Mouse (Mus musculus) stomach, postnatal 0 days (tissue): ENCODE data around the gene Tssk6. TPM values are rescaled to one million over a fixed set of nuclear protein-coding genes. Genes with fewer than 3 reads are reported as not detected.

Experiments
- ATAC-seq: fragments of 200-750 bp; cut with Nextera tagmentation; 2 replicates; pipeline ENCODE4 v1.8.0; 2017; ENCODE audit not compliant: low FRiP score, low TSS enrichment
- DNase-seq: peaks from one replicate; pipeline ENCODE4 v3.0.0-alpha.2; 2016; ENCODE audit warnings: low spot score
- H3K27ac ChIP-seq: fragments of 300-500 bp; sonication (generic); replicated peaks from 2 replicates; pipeline ENCODE4 v1.5.1; 2014; ENCODE audit warnings: mild to moderate bottlenecking, control low read depth
- H3K27me3 ChIP-seq: fragments of 300-500 bp; sonication (generic); 2 replicates; pipeline ENCODE4 v1.6.1; 2014; ENCODE audit warnings: low read length; ENCODE audit not compliant: control insufficient read depth, insufficient read depth
- H3K36me3 ChIP-seq: fragments of 300-500 bp; sonication (generic); 2 replicates; pipeline ENCODE4 v1.6.1; 2014; ENCODE audit warnings: low read length, mixed read lengths; ENCODE audit not compliant: control insufficient read depth, insufficient read depth
- H3K4me1 ChIP-seq: fragments of 300-500 bp; sonication (generic); replicated peaks from 2 replicates; pipeline ENCODE4 v1.6.1; 2014; ENCODE audit warnings: antibody characterized with exemption; ENCODE audit not compliant: control insufficient read depth, insufficient read depth
- H3K4me2 ChIP-seq: fragments of 300-500 bp; sonication (generic); replicated peaks from 2 replicates; pipeline ENCODE4 v1.6.1; 2014; ENCODE audit warnings: low read depth, mild to moderate bottlenecking, control low read depth, moderate library complexity
- H3K4me3 ChIP-seq: fragments of 300-500 bp; sonication (generic); 2 replicates; pipeline ENCODE4 v1.5.1; 2014; ENCODE audit warnings: low read depth, low read length, control low read depth
- H3K9ac ChIP-seq: fragments of 300-500 bp; sonication (generic); 2 replicates; pipeline ENCODE4 v1.6.1; 2014; ENCODE audit warnings: mild to moderate bottlenecking, low read length, control low read depth, mixed read lengths
- H3K9me3 ChIP-seq: fragments of 300-500 bp; sonication (generic); 2 replicates; pipeline ENCODE4 v1.6.1; 2016; ENCODE audit warnings: low read length; ENCODE audit not compliant: control insufficient read depth
- CTCF ChIP-seq: IDR thresholded peaks from 2 replicates; pipeline ENCODE4 v1.5.1; 2016; ENCODE audit warnings: antibody characterized with exemption, low read depth, mild to moderate bottlenecking, moderate library complexity
- EP300 ChIP-seq: optimal IDR thresholded peaks from 2 replicates; pipeline ENCODE3; 2016; ENCODE audit warnings: antibody characterized with exemption
- WGBS: fragments of 180-500 bp; shearing (Covaris S2); extraction: QIAGEN DNeasy Blood & Tissue Kit; methylation state at CpG from one replicate; pipeline ENCODE4 v1.1.7; 2014; 5-methylcytosine and 5-hydroxymethylcytosine counted together
- polyA plus RNA-seq: library from polyadenylated mRNA; unstranded; fragments of >200 nt; fragmentation: Nextera tagmentation; extraction: Ambion mirVana; gene quantifications from 2 replicates; pipeline ENCODE4 v1.2.1, GENCODE M21; 2015

Tssk6 gene
- polyA plus RNA-seq, 1 experiment from 2014 or later = 2.7 TPM

- Histone ChIP-seq H3K4me1 (no peaks in the 10 kb centered on the region), H3K4me2 (no peak overlapping the region), H3K9ac (no peak overlapping the region), H3K27ac (no peak overlapping the region), H3K27me3 (peaks cover 7% of the 10 kb centered on the region; the same call in 1 of the 2 replicates), H3K9me3 (no peaks in the 10 kb centered on the region), H3K36me3 (no peaks in the 10 kb centered on the region), H3K4me3 (no peak overlapping the region)
- WGBS = 80% methylated on average over 10 of the region's 10 CpGs
- TF ChIP-seq EP300 (no peak), CTCF (no peak)
- ATAC-seq (no peak), DNase-seq (no peak)
Observed at GRCm38 (mm10) chr8:69876967-69877366, 25.0 kb upstream of the Tssk6 start.

- Histone ChIP-seq H3K4me2 (no peak overlapping the region), H3K27ac (no peak overlapping the region), H3K4me3 (no peak overlapping the region), H3K4me1 (no peaks in the 10 kb centered on the region), H3K36me3 (no peaks in the 10 kb centered on the region), H3K27me3 (peaks cover 9% of the 10 kb centered on the region; the same call in 1 of the 2 replicates), H3K9me3 (no peaks in the 10 kb centered on the region), H3K9ac (no peak overlapping the region)
- ATAC-seq = no peak
- DNase-seq = no peak
- 86% methylated on average over 4 of the region's 4 CpGs for WGBS
- TF ChIP-seq CTCF (no peak), EP300 (no peak)
Observed at GRCm38 (mm10) chr8:69877396-69877795, 24.6 kb upstream of the Tssk6 start.

- Histone ChIP-seq H3K4me2 (no peak overlapping the region), H3K27me3 (peaks cover 13% of the 10 kb centered on the region; the same call in 1 of the 2 replicates), H3K4me3 (no peak overlapping the region), H3K9me3 (no peaks in the 10 kb centered on the region), H3K27ac (no peak overlapping the region), H3K4me1 (no peaks in the 10 kb centered on the region), H3K36me3 (no peaks in the 10 kb centered on the region), H3K9ac (no peak overlapping the region)
- TF ChIP-seq EP300 (no peak), CTCF (no peak)
- DNase-seq (no peak), ATAC-seq (no peak)
- WGBS = 54% methylated on average over 3 of the region's 3 CpGs
Observed at GRCm38 (mm10) chr8:69877992-69878391, 24.0 kb upstream of the Tssk6 start.

- TF ChIP-seq CTCF = no peak
- no peak for TF ChIP-seq EP300
Observed at GRCm38 (mm10) chr8:69879678-69880077, 22.3 kb upstream of the Tssk6 start.

GRCm38 (mm10) chr8:69880841-69881240, 21.1 kb upstream of the Tssk6 start:
- DNase-seq (no peak), ATAC-seq (no peak)
- no peak for TF ChIP-seq EP300
- TF ChIP-seq CTCF = no peak
- Histone ChIP-seq H3K4me1 (no peaks in the 10 kb centered on the region), H3K27me3 (peaks cover 30% of the 10 kb centered on the region; the same call in 1 of the 2 replicates), H3K4me2 (peak overlapping the region; percentile 55; the same call in 1 of the 2 replicates), H3K9ac (no peak overlapping the region), H3K36me3 (no peaks in the 10 kb centered on the region), H3K4me3 (peak overlapping the region; percentile 39; the same call in 1 of the 2 replicates), H3K9me3 (no peaks in the 10 kb centered on the region), H3K27ac (no peak overlapping the region)
- WGBS = 14% methylated on average over 37 of the region's 37 CpGs

More at GRCm38 (mm10) chr8:69879678-69880077, 22.3 kb upstream of the Tssk6 start:
- H3K4me1 ChIP-seq = no peaks in the 10 kb centered on the region
- WGBS = 68% methylated on average over 8 of the region's 8 CpGs
- no peaks in the 10 kb centered on the region for H3K36me3 ChIP-seq
- no peak overlapping the region for H3K9ac ChIP-seq
- H3K9me3 ChIP-seq = no peaks in the 10 kb centered on the region
- no peak overlapping the region for H3K27ac ChIP-seq
- ATAC-seq = no peak
- peaks cover 29% of the 10 kb centered on the region; the same call in 1 of the 2 replicates for H3K27me3 ChIP-seq
- H3K4me3 ChIP-seq = no peak overlapping the region
- no peak overlapping the region for H3K4me2 ChIP-seq
- no peak for DNase-seq

GRCm38 (mm10) chr8:69881261-69881865, 20.6 kb upstream of the Tssk6 start:
- Histone ChIP-seq H3K9ac (no peak overlapping the region), H3K27ac (no peak overlapping the region), H3K36me3 (no peaks in the 10 kb centered on the region), H3K27me3 (peaks cover 34% of the 10 kb centered on the region), H3K4me3 (peak overlapping the region; percentile 39), H3K4me1 (no peaks in the 10 kb centered on the region), H3K9me3 (no peaks in the 10 kb centered on the region), H3K4me2 (peak overlapping the region; percentile 55)
- DNase-seq (no peak), ATAC-seq (no peak)
- TF ChIP-seq CTCF (no peak), EP300 (no peak)
- WGBS = 18% methylated on average over 72 of the region's 79 CpGs
